Mouse (Mus musculus) ZHBTc4 (cell line): ENCODE results near the gene Zfp260.

ENCODE experiments used
- DNase-seq: peaks from one replicate; pipeline ENCODE4 v3.0.0-alpha.2; 2011; ENCODE audit warnings: low read depth, low spot score

Gene Zfp260

GRCm38 (mm10) chr7:30094646-30095429, at the start of gene Zfp260:
Gene Zfp260, plus strand, starts transcription at chr7:30094777.
- DNase-seq: peak; percentile 96

GRCm38 (mm10) chr7:30048126-30048525, 46.5 kb upstream of the Zfp260 start:
- no peak for DNase-seq

- peak; percentile 92 for DNase-seq
Observed at GRCm38 (mm10) chr7:30050882-30051548, 43.6 kb upstream of the Zfp260 start, which contains the start of gene Zfp14. Gene Zfp14, minus strand, starts transcription at chr7:30051380.

GRCm38 (mm10) chr7:30053591-30053990, 41.0 kb upstream of the Zfp260 start:
- no peak for DNase-seq

- DNase-seq: no peak
Observed at GRCm38 (mm10) chr7:30060341-30060740, 34.2 kb upstream of the Zfp260 start.

GRCm38 (mm10) chr7:30062478-30062877, 32.1 kb upstream of the Zfp260 start:
- peak; percentile 81 for DNase-seq

- no peak for DNase-seq
Observed at GRCm38 (mm10) chr7:30064622-30065021, 30.0 kb upstream of the Zfp260 start.

GRCm38 (mm10) chr7:30072146-30073028, 22.2 kb upstream of the Zfp260 start, which contains the start of gene Zfp82:
Gene Zfp82, minus strand, starts transcription at chr7:30072900.
- DNase-seq: peak; percentile 97

GRCm38 (mm10) chr7:30086524-30086923, 8.1 kb upstream of the Zfp260 start:
- no peak for DNase-seq

- DNase-seq: no peak
Observed at GRCm38 (mm10) chr7:30089405-30089804, 5.2 kb upstream of the Zfp260 start.

- peak; percentile 99 for DNase-seq
Observed at GRCm38 (mm10) chr7:30090092-30090969, 4.2 kb upstream of the Zfp260 start, which contains the start of the genes Gm26920 and Zfp566. Gene Gm26920, minus strand, starts transcription at chr7:30090410. Gene Zfp566, minus strand, starts transcription at chr7:30090527.

GRCm38 (mm10) chr7:30090970-30091585, 3.5 kb upstream of the Zfp260 start:
- DNase-seq: peak; percentile 75

GRCm38 (mm10) chr7:30092666-30093065, 1.9 kb upstream of the Zfp260 start:
- no peak for DNase-seq

- peak; percentile 53 for DNase-seq
Observed at GRCm38 (mm10) chr7:30093918-30094415, 610 bp upstream of the Zfp260 start.

GRCm38 (mm10) chr7:30095551-30096125, 1.1 kb downstream of the Zfp260 start:
- DNase-seq: no peak

- peak; percentile 92 for DNase-seq
Observed at GRCm38 (mm10) chr7:30099297-30099696, 4.7 kb downstream of the Zfp260 start.

- peak; percentile 63 for DNase-seq
Observed at GRCm38 (mm10) chr7:30116076-30116475, 21.5 kb downstream of the Zfp260 start.

GRCm38 (mm10) chr7:30117935-30118334, 23.4 kb downstream of the Zfp260 start:
- peak; percentile 64 for DNase-seq

- DNase-seq: peak; percentile 97
Observed at GRCm38 (mm10) chr7:30121308-30122187, 27.0 kb downstream of the Zfp260 start, which contains the start of gene Zfp382. Gene Zfp382, plus strand, starts transcription at chr7:30121942.
